Mouse (Mus musculus): ENCODE measurements around the gene Tmem268. TPM values are rescaled to one million over a fixed set of nuclear protein-coding genes. Genes with fewer than 3 reads are reported as not detected.

Tmem268 gene
- polyA plus RNA-seq, 1 experiment, result 0.66 TPM

DNA sequence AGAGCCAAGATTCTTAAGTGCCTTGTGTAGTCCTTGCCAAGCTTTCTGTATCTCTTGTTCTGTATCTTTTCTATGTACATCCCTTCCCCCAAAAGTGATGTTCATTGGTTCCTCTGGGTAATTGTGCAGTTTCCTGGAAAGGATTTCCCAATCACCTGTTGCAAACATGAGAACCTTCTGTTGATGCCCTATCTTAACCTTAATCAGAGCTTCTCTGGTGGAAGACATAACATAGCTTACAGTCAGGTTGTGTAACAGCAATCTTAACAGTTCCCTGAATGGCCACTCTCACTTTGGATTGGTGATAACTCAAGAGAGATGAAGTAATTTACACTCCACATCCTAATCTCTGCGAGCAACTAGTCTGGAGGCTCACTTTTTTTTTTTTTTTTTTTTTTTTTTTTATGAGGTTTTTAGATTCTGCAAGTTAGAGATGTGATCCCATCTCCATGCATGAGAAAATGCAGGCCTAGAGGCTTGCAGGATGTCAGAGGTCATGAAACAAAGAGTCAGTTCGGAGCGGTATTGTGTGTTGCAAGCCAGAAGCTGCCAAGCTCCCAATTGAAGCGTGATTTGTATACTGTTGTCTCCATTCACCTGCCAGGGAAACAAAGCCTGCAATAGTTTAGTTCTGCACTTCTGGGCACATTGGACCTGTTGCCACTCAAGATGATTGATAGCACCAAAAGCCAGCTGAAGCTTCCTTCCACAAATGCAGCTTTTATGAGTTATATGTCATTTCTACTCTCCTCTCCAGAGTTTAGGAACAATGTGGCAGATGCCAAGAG, 4.6 kb upstream of the Tmem268 start:
- TF ChIP-seq FLI1 (IDR thresholded peaks at IDR 0.05; ENCODE audit: low read length), result no peak
- TF ChIP-seq GATA1 (IDR thresholded peaks at IDR 0.05; ENCODE audit: borderline replicate concordance, low read length), result no peak
- Histone ChIP-seq H3K27me3 (replicated peaks) (no peaks in the 10 kb centered on the region), H3K9me3 (no peaks in the 10 kb centered on the region), H3K4me1 (peaks cover 26% of the 10 kb centered on the region), H3K36me3 (replicated peaks; ENCODE audit: low read length) (peaks cover 73% of the 10 kb centered on the region), H3K4me3 (replicated peaks) (no peak overlapping the region)

DNA sequence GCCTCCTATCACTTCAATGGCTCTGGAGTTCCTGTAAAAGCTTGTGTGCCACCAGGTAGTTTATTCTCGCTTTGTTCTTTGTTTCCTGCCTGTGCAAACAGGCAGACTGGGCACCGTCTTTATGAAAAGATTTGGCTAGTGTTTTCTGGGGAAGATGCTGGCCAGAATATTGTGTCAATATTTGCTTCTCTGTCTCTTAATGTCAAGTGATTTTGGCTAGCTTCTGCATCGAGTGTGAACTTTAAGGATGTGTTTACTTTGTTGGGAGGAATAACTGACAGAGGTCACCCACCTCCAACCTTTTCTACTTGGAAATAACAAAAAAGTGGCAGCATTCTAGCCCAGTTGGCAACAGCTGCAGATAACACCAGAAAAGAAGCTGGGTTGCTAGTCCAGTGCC, 4.0 kb upstream of the Tmem268 start:
- Histone ChIP-seq H3K27me3 (replicated peaks) (peaks cover 5% of the 10 kb centered on the region), H3K9me3 (no peaks in the 10 kb centered on the region), H3K36me3 (replicated peaks; ENCODE audit: low read length) (peaks cover 67% of the 10 kb centered on the region), H3K4me3 (replicated peaks) (no peak overlapping the region), H3K4me1 (peaks cover 32% of the 10 kb centered on the region)
- TF ChIP-seq FLI1 (IDR thresholded peaks at IDR 0.05; ENCODE audit: low read length) (no peak), GATA1 (IDR thresholded peaks at IDR 0.05; ENCODE audit: borderline replicate concordance, low read length) (no peak)

DNA sequence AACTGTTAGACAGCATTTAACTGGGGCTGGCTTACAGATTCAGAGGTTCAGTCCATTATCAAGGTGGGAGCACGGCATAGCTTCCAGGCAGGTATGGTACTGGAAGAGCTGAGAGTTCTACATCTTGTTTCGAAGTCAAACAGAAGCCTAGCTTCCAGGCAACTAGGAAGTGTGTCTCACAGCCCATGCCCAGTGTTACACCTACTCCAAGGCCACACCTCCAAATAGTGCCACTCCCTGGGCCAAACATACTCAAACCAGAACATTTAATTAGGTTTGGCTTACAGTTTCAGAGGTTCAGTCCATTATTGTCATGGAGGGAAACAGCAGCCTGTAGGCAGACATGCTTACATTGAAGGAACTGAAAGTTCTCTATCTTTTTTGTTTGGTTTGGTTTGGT, 3.5 kb upstream of the Tmem268 start:
- H3K36me3 ChIP-seq (replicated peaks; ENCODE audit: low read length), result peaks cover 64% of the 10 kb centered on the region
- TF ChIP-seq GATA1 (IDR thresholded peaks at IDR 0.05; ENCODE audit: borderline replicate concordance, low read length) (no peak), FLI1 (IDR thresholded peaks at IDR 0.05; ENCODE audit: low read length) (no peak)
- H3K4me1 ChIP-seq, result peaks cover 37% of the 10 kb centered on the region
- H3K4me3 ChIP-seq (replicated peaks), result no peak overlapping the region
- peaks cover 10% of the 10 kb centered on the region for H3K27me3 ChIP-seq (replicated peaks)
- H3K9me3 ChIP-seq, result no peaks in the 10 kb centered on the region

DNA sequence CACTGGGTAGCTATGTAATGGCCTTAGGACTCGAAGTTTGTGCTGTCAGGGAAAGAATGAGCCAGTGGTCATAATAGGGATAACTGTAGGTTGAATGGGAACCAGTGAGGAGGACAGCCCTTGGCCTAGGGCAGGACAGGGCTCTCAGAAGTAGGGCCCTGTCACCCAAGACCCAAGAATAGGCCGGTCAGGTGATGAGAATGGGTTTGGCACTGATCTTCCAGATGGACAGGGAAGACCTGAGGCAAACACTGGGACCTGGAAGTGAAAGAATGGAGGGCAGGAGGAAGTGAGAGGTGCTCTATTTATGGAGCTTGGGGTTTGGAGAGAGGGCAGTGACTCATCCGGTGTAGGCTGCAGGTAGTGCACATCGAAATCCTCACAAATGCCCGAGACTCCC, 1.9 kb upstream of the Tmem268 start:
- Histone ChIP-seq H3K9me3 (no peaks in the 10 kb centered on the region), H3K36me3 (replicated peaks; ENCODE audit: low read length) (peaks cover 52% of the 10 kb centered on the region), H3K27me3 (replicated peaks) (peaks cover 25% of the 10 kb centered on the region), H3K4me3 (replicated peaks) (no peak overlapping the region), H3K4me1 (peaks cover 51% of the 10 kb centered on the region)
- no peak for TF ChIP-seq GATA1 (IDR thresholded peaks at IDR 0.05; ENCODE audit: borderline replicate concordance, low read length)
- no peak for TF ChIP-seq FLI1 (IDR thresholded peaks at IDR 0.05; ENCODE audit: low read length)

DNA sequence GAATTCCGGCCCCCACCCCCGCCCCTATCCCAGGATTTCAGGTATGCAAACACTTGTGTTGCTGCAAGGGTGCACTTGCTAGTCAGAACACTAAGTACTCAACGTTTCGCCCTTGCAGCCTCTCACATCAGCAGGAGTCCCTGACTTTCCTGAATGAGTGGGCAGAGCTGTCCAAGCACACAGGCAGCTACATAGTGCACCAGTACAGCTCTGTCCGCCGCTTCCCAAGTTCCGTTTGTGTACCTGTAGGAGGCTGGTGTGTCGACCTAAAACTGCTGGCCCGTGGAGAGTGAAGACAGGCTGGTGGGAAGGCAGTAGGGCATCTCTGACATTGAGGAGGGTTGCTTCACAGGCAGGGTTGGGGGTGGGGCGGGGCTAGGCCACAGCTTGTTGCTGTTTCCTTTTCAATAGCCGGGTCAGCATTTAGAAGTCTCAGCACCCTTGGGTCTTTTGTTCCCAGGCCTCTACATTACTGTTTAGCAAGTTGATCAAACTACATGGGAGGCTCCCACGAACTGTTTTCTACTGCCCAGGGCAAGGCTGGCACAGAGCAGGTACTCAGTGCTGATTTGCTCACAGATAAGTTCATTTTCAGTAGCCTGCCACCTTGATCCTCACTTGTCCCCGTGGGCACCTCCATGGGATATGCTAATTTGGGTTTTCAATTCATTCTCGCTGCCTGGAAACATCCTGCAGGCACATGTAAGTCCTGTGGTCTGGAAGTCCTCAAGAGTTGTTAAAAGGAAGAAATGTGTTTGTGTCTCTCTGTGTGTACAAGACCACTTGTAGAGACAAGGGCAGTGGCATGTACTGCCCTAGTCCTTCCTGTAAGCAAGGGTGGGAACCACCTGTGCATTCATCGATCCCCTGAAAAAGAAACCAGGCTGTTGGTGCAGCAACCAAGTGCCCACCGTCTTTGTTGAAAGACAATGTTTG, 1.2 kb upstream of the Tmem268 start:
- peaks cover 27% of the 10 kb centered on the region for H3K27me3 ChIP-seq (replicated peaks)
- H3K9me3 ChIP-seq, result no peaks in the 10 kb centered on the region
- TF ChIP-seq FLI1 (IDR thresholded peaks at IDR 0.05; ENCODE audit: low read length) (no peak), GATA1 (IDR thresholded peaks at IDR 0.05; ENCODE audit: borderline replicate concordance, low read length) (no peak)
- H3K36me3 ChIP-seq (replicated peaks; ENCODE audit: low read length), result peaks cover 44% of the 10 kb centered on the region
- H3K4me1 ChIP-seq, result peaks cover 58% of the 10 kb centered on the region
- peak overlapping the region; percentile 92 for H3K4me3 ChIP-seq (replicated peaks)

DNA sequence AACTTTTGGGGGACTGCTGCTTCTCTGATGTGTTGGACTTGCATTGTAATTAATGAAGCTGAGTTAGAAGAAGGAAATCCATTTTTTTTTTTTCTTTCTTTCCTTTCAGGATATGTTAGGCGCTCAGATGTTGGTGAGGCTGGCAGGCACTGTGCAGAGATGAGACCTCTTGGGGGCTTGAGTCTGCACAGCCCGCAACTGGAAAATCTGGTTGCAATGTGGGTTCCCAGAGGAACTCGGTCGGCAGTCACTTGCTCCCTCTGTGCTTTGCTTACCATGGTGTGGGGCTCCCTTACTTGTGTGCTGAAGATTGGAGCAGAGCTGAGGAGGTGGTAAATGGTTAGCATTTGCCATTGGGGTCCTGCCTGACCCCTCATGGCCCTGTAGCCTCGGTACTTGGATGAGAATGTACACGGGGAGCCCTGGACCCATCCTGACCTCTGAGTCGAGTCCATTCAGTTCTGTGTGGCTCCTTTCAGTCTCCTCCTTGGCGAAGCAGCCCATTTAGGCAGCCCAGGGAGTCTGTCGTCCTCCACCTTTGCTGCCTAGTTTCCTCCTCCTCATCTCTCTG, 631 bp downstream of the Tmem268 start:
- Histone ChIP-seq H3K4me3 (replicated peaks) (peak overlapping the region; percentile 92), H3K4me1 (peaks cover 62% of the 10 kb centered on the region), H3K9me3 (no peaks in the 10 kb centered on the region), H3K27me3 (replicated peaks) (peaks cover 30% of the 10 kb centered on the region), H3K36me3 (replicated peaks; ENCODE audit: low read length) (peaks cover 42% of the 10 kb centered on the region)
- TF ChIP-seq FLI1 (IDR thresholded peaks at IDR 0.05; ENCODE audit: low read length), result no peak
- TF ChIP-seq GATA1 (IDR thresholded peaks at IDR 0.05; ENCODE audit: borderline replicate concordance, low read length), result no peak

DNA sequence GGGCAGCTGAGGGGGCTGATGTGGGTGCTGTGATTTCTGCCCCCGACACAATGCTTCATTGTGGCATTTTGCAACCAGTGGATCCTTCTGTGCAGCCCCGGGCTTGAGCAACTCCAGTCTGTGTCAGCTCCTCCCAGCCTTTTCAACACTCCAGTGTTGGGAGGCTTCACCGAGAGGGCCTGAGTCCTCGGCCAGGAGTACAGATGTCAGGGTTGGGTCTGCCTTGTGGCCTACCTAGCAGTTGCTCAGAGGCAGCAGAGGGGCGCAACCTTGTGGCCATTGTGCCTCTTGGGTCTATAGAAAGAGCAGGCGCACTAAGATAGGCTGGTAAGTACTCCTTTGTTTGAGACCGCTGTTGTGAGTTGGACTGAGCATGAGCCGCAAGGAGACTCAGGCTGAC, 1.5 kb downstream of the Tmem268 start:
- Histone ChIP-seq H3K4me1 (peaks cover 62% of the 10 kb centered on the region), H3K4me3 (replicated peaks) (peak overlapping the region; percentile 92), H3K36me3 (replicated peaks; ENCODE audit: low read length) (peaks cover 42% of the 10 kb centered on the region), H3K9me3 (no peaks in the 10 kb centered on the region), H3K27me3 (replicated peaks) (peaks cover 32% of the 10 kb centered on the region)
- TF ChIP-seq GATA1 (IDR thresholded peaks at IDR 0.05; ENCODE audit: borderline replicate concordance, low read length) (no peak), FLI1 (IDR thresholded peaks at IDR 0.05; ENCODE audit: low read length) (no peak)

DNA sequence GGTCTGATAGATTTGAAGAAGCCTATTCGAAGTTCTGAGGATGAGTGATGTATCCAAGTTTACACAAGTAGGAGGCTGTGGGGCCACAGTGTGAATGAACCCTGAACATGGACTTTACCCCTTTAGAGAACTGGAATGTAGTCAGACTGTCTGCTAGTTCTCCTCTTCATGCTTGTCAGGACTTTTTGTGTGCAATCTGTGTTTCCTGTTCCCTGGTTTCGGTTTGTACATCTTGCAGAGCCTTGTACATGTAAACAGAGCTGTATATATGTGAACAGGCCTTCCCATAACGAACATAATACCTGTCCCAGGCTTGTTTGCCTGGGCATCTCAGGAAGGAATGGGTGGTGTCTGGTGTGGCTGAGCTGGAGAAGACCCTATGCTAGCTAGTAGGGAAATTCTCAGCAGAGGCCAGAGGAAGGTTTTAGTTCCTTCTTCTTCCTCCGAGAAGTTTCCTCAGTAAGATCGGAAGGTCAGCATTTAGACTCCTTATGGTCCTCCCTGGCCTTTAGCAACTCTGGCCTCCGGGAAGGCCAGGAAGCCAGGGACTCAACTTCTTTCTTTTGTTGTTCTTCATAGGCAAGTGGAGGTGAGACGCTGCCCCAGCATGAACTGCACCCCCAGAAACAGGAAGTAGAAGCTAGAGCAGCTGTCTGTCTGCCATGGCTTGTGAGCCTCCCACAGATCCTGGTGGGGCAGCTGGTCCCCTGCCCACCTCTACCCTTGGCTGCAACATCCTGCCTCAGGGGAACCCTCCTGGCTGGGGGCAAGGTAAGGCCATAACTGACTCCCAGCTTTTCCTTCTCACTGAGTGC, 3.5 kb downstream of the Tmem268 start:
- TF ChIP-seq GATA1 (IDR thresholded peaks at IDR 0.05; ENCODE audit: borderline replicate concordance, low read length) (no peak), FLI1 (IDR thresholded peaks at IDR 0.05; ENCODE audit: low read length) (no peak)
- Histone ChIP-seq H3K4me3 (replicated peaks) (peak overlapping the region; percentile 60), H3K27me3 (replicated peaks) (peaks cover 32% of the 10 kb centered on the region), H3K9me3 (no peaks in the 10 kb centered on the region), H3K36me3 (replicated peaks; ENCODE audit: low read length) (peaks cover 41% of the 10 kb centered on the region), H3K4me1 (peaks cover 50% of the 10 kb centered on the region)

DNA sequence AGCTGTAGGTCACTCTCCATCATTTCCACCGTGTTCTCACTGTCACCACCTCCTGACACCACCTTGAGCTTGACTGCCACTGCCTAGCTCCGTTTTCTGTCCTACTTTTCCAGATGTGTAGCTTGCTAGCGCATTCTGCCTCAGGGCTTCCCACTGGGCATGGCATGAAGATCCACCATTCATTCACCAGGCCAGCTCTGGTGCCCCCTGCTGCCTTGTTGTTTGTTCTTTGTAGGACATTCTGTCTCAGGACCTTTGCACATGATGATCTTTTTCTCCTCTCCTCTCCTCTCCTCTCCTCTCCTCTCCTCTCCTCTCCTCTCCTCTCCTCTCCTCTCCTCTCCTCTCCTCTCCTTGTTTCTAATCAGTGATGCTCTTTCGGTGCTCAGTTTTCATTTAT, 4.2 kb downstream of the Tmem268 start:
- peaks cover 41% of the 10 kb centered on the region for H3K36me3 ChIP-seq (replicated peaks; ENCODE audit: low read length)
- H3K27me3 ChIP-seq (replicated peaks), result peaks cover 32% of the 10 kb centered on the region
- no peaks in the 10 kb centered on the region for H3K9me3 ChIP-seq
- no peak for TF ChIP-seq FLI1 (IDR thresholded peaks at IDR 0.05; ENCODE audit: low read length)
- TF ChIP-seq GATA1 (IDR thresholded peaks at IDR 0.05; ENCODE audit: borderline replicate concordance, low read length), result no peak
- H3K4me1 ChIP-seq, result peaks cover 43% of the 10 kb centered on the region
- peak overlapping the region; percentile 60 for H3K4me3 ChIP-seq (replicated peaks)
